Mouse (Mus musculus) embryo, embryonic 10.5 days (tissue): ENCODE measurements around the gene Ccdc97.

Experiments used
- DNase-seq: peaks from one replicate; pipeline ENCODE4 v3.0.0-alpha.2; 2015; ENCODE audit warnings: low spot score

The Ccdc97 gene

GRCm38 (mm10) chr7:25666381-25666780 is 52.5 kb downstream of the Ccdc97 start:
- no peak for DNase-seq
